Mouse (Mus musculus) stomach, postnatal 0 days (tissue): ENCODE results near the gene Gast.

Experiments
- CTCF ChIP-seq: IDR thresholded peaks from 2 replicates; pipeline ENCODE4 v1.5.1; 2016; ENCODE audit warnings: antibody characterized with exemption, low read depth, mild to moderate bottlenecking, moderate library complexity
- EP300 ChIP-seq: optimal IDR thresholded peaks from 2 replicates; pipeline ENCODE3; 2016; ENCODE audit warnings: antibody characterized with exemption

DNA sequence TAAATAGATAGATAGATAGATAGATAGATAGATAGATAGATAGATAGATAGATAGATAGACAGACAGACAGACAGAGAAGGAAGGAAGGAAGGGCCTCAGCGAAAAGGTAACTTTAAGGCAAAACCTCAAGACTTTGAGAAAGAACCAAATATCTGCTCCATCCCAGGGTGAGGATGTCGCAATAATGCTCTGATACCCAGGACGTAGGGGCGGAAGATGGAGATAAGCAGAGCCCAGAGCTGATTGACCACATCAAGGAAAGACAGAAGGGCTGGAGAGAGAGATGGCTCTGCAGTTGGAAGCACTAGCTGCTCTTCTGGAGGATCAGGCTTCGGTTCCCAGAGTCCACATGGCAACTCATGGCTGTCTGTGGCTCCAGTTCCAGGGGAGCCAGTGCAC is 32.9 kb upstream of the Gast start:
- TF ChIP-seq CTCF (no peak), EP300 (no peak)
